Mouse (Mus musculus) thymus, adult 2 months (tissue): ENCODE results near the gene Vps35l.

ENCODE experiments used
- CTCF ChIP-seq: fragments of 200-500 bp; IDR thresholded peaks from 2 replicates; pipeline ENCODE4 v1.5.1; 2012; ENCODE audit warnings: mild to moderate bottlenecking, control low read depth, low read length, moderate library complexity, borderline replicate concordance; ENCODE audit not compliant: control insufficient read depth, poor library complexity, insufficient read depth; ENCODE audit errors: extremely low read depth
- POLR2A ChIP-seq: fragments of 200-500 bp; IDR thresholded peaks from 2 replicates; pipeline ENCODE4 v1.6.1; 2012; ENCODE audit warnings: mild to moderate bottlenecking, low read length, control low read depth, moderate library complexity; ENCODE audit not compliant: control insufficient read depth, poor library complexity, insufficient read depth; ENCODE audit errors: extremely low read depth

DNA sequence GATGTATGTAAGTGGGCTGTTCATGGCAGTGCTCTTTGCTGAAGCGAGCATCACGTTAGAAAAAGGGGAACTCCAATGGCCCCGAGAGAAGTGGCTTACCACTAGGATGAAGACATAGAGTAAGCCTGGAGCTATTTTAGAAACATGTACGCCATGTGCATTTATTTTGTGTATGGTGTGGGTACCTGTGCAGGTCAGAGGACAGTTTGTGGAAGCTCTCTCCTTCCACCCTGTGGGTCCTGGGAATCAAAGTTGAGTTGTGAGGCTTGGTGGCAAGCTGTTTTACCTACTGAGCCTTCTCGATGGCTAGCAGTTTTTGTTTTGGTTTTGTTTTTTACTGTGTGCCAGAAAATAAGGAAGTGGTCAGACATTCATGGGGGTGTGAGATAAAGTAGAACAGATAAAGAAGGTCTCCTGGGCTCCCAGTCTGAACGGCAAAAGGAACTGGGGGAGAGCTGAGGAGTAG is 58.1 kb downstream of the Vps35l start:
- TF ChIP-seq CTCF (no peak), POLR2A (no peak)
